Mouse (Mus musculus): ENCODE measurements around the gene Il6st.

- no peak for TF ChIP-seq CTCF (conservative IDR thresholded peaks at IDR 0.05; ENCODE audit: insufficient read depth, insufficient read length, low read depth, low read length)
- no peak for TF ChIP-seq POLR2A (IDR thresholded peaks at IDR 0.05; ENCODE audit: low read depth, low read length)
Observed at GRCm38 (mm10) chr13:112522896-112523295, 59.0 kb downstream of the Il6st start.
